Mouse (Mus musculus) forebrain, embryonic 12.5 days (tissue): ENCODE measurements around the gene Timeless. TPM values are rescaled to one million over a fixed set of nuclear protein-coding genes. Genes with fewer than 3 reads are reported as not detected.
A peak's percentile ranks its signal among the peaks of the same experiment; 100 is the strongest.
"Not testable (repeated sequence)": the region's sequence is repeated elsewhere in the genome, so short reads cannot be mapped to it uniquely, and the experiment has no call there.

Experiments used
- ATAC-seq: fragments of 200-750 bp; cut with Nextera tagmentation; 2 replicates; pipeline ENCODE4 v1.8.0; 2017; ENCODE audit warnings: moderate TSS enrichment; ENCODE audit not compliant: low FRiP score
- H3K27ac ChIP-seq: fragments of 300-500 bp; sonication (generic); 2 replicates; pipeline ENCODE4 v1.5.1; 2016; ENCODE audit warnings: mild to moderate bottlenecking
- H3K27me3 ChIP-seq: fragments of 300-500 bp; sonication (generic); 2 replicates; pipeline ENCODE4 v1.6.1; 2016; ENCODE audit warnings: mild to moderate bottlenecking
- H3K36me3 ChIP-seq: fragments of 300-500 bp; sonication (generic); replicated peaks from 2 replicates; pipeline ENCODE4 v1.6.1; 2016; ENCODE audit warnings: mild to moderate bottlenecking
- H3K4me1 ChIP-seq: fragments of 300-500 bp; sonication (generic); 2 replicates; pipeline ENCODE4 v1.6.1; 2016
- H3K4me2 ChIP-seq: fragments of 300-500 bp; sonication (generic); 2 replicates; pipeline ENCODE4 v1.6.1; 2016; ENCODE audit warnings: mild to moderate bottlenecking, moderate library complexity
- H3K4me3 ChIP-seq: fragments of 300-500 bp; sonication (generic); replicated peaks from 2 replicates; pipeline ENCODE4 v1.5.1; 2016; ENCODE audit warnings: mild to moderate bottlenecking
- H3K9ac ChIP-seq: fragments of 300-500 bp; sonication (generic); 2 replicates; pipeline ENCODE4 v1.6.1; 2016; ENCODE audit warnings: mild to moderate bottlenecking
- H3K9me3 ChIP-seq: fragments of 300-500 bp; sonication (generic); 2 replicates; pipeline ENCODE4 v1.6.1; 2016
- WGBS: fragments of 180-500 bp; shearing (Covaris S2); methylation state at CpG from one replicate; pipeline ENCODE4 v1.1.7; 2016; 5-methylcytosine and 5-hydroxymethylcytosine counted together
- polyA plus RNA-seq: library from polyadenylated mRNA; unstranded; fragments of >200 nt; fragmentation: Nextera tagmentation; extraction: Ambion mirVana; gene quantifications from 2 replicates; pipeline ENCODE4 v1.2.1, GENCODE M21; 2016

Timeless gene
- 74.7 and 77.3 TPM in 2 replicates for polyA plus RNA-seq

DNA sequence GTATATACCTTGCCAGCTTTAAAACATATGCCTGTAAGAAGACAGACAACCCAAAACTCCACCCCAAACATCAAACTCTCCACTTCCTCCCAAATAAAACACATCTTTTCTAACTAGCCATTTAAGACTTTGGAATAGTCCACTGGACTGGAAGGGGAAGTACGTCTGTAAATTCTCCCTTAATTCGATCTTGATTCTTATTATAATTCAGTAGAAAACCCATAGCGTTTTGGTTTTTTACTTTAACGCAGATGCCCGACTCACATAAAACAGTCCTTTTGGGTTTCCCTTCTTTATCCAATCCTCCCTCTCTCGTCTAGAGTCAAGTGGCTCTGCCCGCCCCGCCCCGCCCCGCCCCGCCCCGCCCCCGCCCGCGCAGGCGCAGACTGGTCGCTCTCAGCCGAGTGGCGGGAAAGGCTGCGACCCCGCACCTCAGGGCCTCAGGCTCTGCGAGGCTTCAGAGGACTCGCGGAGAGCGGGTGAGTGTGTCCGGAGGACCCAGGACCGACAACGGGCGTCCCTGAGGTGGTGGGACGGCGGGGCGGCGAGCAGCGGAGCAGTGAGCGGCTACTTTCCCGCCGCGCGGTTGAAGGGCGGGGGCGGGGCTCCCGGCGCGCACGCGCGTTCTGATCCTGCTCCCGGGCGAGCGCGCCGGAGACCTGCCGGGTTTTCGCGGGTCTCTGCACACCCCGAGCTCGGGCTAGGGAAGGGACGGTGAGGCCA lies at the start of gene Timeless:
Gene Timeless (plus strand): TSS at position 369 of the 723 bp plus-strand sequence.
- no peaks in the 10 kb centered on the region for H3K27me3 ChIP-seq
- under 1% methylated on average over 54 of the region's 58 CpGs for WGBS
- peak within 1 kb of the TSS; percentile 96 for H3K27ac ChIP-seq
- H3K36me3 ChIP-seq, result 0 out of 2 replicates have a peak, but pooled peaks cover 2% of the 10 kb centered on the region
- H3K4me3 ChIP-seq, result peak within 1 kb of the TSS; percentile 81
- peaks cover 24% of the 10 kb centered on the region for H3K4me1 ChIP-seq
- peak within 1 kb of the TSS; percentile 82 for H3K9ac ChIP-seq
- H3K4me2 ChIP-seq, result peak within 1 kb of the TSS; percentile 66
- H3K9me3 ChIP-seq, result no peaks in the 10 kb centered on the region
- peak; percentile 93 for ATAC-seq

- 92% methylated on average over 2 of the region's 2 CpGs for WGBS
- Histone ChIP-seq H3K9me3 (no peaks in the 10 kb centered on the region), H3K4me2 (no peak overlapping the region), H3K4me3 (no peak overlapping the region), H3K27ac (no peak overlapping the region), H3K36me3 (no peaks in the 10 kb centered on the region), H3K27me3 (no peaks in the 10 kb centered on the region), H3K4me1 (peaks cover 9% of the 10 kb centered on the region), H3K9ac (no peak overlapping the region)
- ATAC-seq, result no peak
These were observed 47.6 kb upstream of the Timeless start for GRCm38 (mm10) chr10:128184296-128184695.

GRCm38 (mm10) chr10:128185277-128185940 lies 46.5 kb upstream of the Timeless start:
- no peak overlapping the region for H3K9ac ChIP-seq
- peaks cover 4% of the 10 kb centered on the region; the same call in 1 of the 2 replicates for H3K27me3 ChIP-seq
- 0 out of 2 replicates have a peak, but pooled peaks cover 2% of the 10 kb centered on the region for H3K4me1 ChIP-seq
- no peaks in the 10 kb centered on the region for H3K9me3 ChIP-seq
- no peak for ATAC-seq
- WGBS, result 83% methylated on average over 6 of the region's 6 CpGs
- H3K4me2 ChIP-seq, result no peak overlapping the region
- H3K4me3 ChIP-seq, result no peak overlapping the region
- H3K36me3 ChIP-seq, result no peaks in the 10 kb centered on the region
- no peak overlapping the region for H3K27ac ChIP-seq

DNA sequence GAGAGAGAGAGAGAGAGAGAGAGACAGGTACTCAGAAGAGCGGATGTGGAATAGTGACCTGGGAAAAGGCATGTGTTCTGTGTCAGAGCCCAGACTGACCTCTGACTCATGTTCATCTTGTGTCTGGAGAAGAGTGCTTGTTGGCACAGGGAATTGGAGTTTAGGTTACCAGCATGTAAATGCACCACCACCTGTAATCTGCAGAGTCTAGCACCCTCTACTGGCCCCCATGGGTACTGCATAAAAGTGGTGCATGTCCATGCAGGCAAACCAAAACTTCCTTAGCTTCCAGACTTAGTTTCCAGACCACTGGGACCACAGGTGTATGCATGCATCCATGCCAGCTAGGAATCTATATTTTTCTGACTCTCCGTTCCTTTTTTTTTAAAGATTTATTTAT lies 45.9 kb upstream of the Timeless start:
- no peaks in the 10 kb centered on the region for H3K36me3 ChIP-seq
- no peak overlapping the region for H3K4me2 ChIP-seq
- peaks cover 4% of the 10 kb centered on the region; the same call in 1 of the 2 replicates for H3K27me3 ChIP-seq
- 55% methylated on average over 2 of the region's 2 CpGs for WGBS
- 0 out of 2 replicates have a peak, but pooled peaks cover 2% of the 10 kb centered on the region for H3K4me1 ChIP-seq
- H3K4me3 ChIP-seq, result no peak overlapping the region
- H3K27ac ChIP-seq, result no peak overlapping the region
- ATAC-seq, result peak; percentile 46; the same call in 1 of the 2 replicates
- H3K9ac ChIP-seq, result no peak overlapping the region
- H3K9me3 ChIP-seq, result no peaks in the 10 kb centered on the region

- Histone ChIP-seq H3K9ac (no peak overlapping the region), H3K4me1 (0 out of 2 replicates have a peak, but pooled peaks cover 2% of the 10 kb centered on the region), H3K36me3 (no peaks in the 10 kb centered on the region), H3K4me2 (no peak overlapping the region), H3K27me3 (peaks cover 4% of the 10 kb centered on the region; the same call in 1 of the 2 replicates), H3K27ac (no peak overlapping the region), H3K9me3 (no peaks in the 10 kb centered on the region), H3K4me3 (no peak overlapping the region)
- WGBS, result 76% methylated on average over 5 of the region's 5 CpGs
- ATAC-seq, result no peak
These were observed 44.7 kb upstream of the Timeless start for GRCm38 (mm10) chr10:128187181-128187605.

- 54% methylated on average over 2 of the region's 2 CpGs for WGBS
- Histone ChIP-seq H3K4me1 (0 out of 2 replicates have a peak, but pooled peaks cover 2% of the 10 kb centered on the region), H3K36me3 (no peaks in the 10 kb centered on the region), H3K4me2 (no peak overlapping the region), H3K27me3 (peaks cover 8% of the 10 kb centered on the region; the same call in 1 of the 2 replicates), H3K27ac (no peak overlapping the region), H3K9me3 (no peaks in the 10 kb centered on the region), H3K4me3 (no peak overlapping the region), H3K9ac (no peak overlapping the region)
- 0 out of 2 replicates have a peak, but pooled peaks have one; percentile 23 for ATAC-seq
These were observed 43.5 kb upstream of the Timeless start for GRCm38 (mm10) chr10:128188242-128188877.

- Histone ChIP-seq H3K9me3 (no peaks in the 10 kb centered on the region), H3K36me3 (no peaks in the 10 kb centered on the region), H3K27me3 (peaks cover 29% of the 10 kb centered on the region), H3K4me3 (no peak overlapping the region), H3K9ac (no peak overlapping the region), H3K27ac (no peak overlapping the region), H3K4me1 (peaks cover 15% of the 10 kb centered on the region), H3K4me2 (no peak overlapping the region)
- ATAC-seq, result no peak
- WGBS, result 96% methylated on average over 2 of the region's 2 CpGs
These were observed 40.4 kb upstream of the Timeless start for GRCm38 (mm10) chr10:128191472-128191871.

GRCm38 (mm10) chr10:128192030-128192766 lies 39.7 kb upstream of the Timeless start:
- WGBS, result 98% methylated on average over 3 of the region's 3 CpGs
- not testable (repeated sequence) for H3K9ac ChIP-seq, H3K27ac ChIP-seq

GRCm38 (mm10) chr10:128193113-128193512 lies 38.8 kb upstream of the Timeless start:
- Histone ChIP-seq H3K36me3 (no peaks in the 10 kb centered on the region), H3K9ac (no peak overlapping the region), H3K4me3 (no peak overlapping the region), H3K27ac (no peak overlapping the region), H3K9me3 (no peaks in the 10 kb centered on the region), H3K4me1 (peaks cover 15% of the 10 kb centered on the region), H3K4me2 (no peak overlapping the region), H3K27me3 (peaks cover 36% of the 10 kb centered on the region)
- WGBS, result 91% methylated on average over 6 of the region's 6 CpGs
- no peak for ATAC-seq

More at GRCm38 (mm10) chr10:128192030-128192766, 39.7 kb upstream of the Timeless start:
- ATAC-seq, H3K4me3 ChIP-seq, H3K9me3 ChIP-seq, H3K36me3 ChIP-seq, H3K4me2 ChIP-seq: not testable (repeated sequence)
- peaks cover 36% of the 10 kb centered on the region for H3K27me3 ChIP-seq
- peaks cover 15% of the 10 kb centered on the region for H3K4me1 ChIP-seq

- ATAC-seq, result peak; percentile 98
- under 1% methylated on average over 46 of the region's 46 CpGs for WGBS
- Histone ChIP-seq H3K4me1 (peaks cover 13% of the 10 kb centered on the region), H3K9ac (peak within 1 kb of the TSS; percentile 72), H3K9me3 (no peaks in the 10 kb centered on the region), H3K4me2 (peak within 1 kb of the TSS; percentile 97), H3K36me3 (no peaks in the 10 kb centered on the region), H3K4me3 (peak within 1 kb of the TSS; percentile 73), H3K27me3 (peaks cover 36% of the 10 kb centered on the region), H3K27ac (peak within 1 kb of the TSS; percentile 74; the same call in 1 of the 2 replicates)
These were observed 37.8 kb upstream of the Timeless start, which contains the start of gene Gls2 for GRCm38 (mm10) chr10:128194024-128194550. Gls2 (plus strand) TSS chr10:128194457.
